Mouse (Mus musculus) liver, adult 2 months (tissue): ENCODE data around the gene Dxo. TPM values are rescaled to one million over a fixed set of nuclear protein-coding genes. Genes with fewer than 3 reads are reported as not detected.

Experiments
- DNase-seq: peaks from one replicate; pipeline ENCODE4 v3.0.0-alpha.2; 2011; ENCODE audit warnings: low read depth, low spot score; ENCODE audit errors: extremely low read depth
- H3K27ac ChIP-seq: fragments of 200-500 bp; replicated peaks from 2 replicates; pipeline ENCODE4 v1.5.1; 2012; ENCODE audit warnings: low read depth, mild to moderate bottlenecking, control low read depth, inconsistent platforms, low read length; ENCODE audit not compliant: insufficient read depth
- H3K27me3 ChIP-seq: fragments of 200-500 bp; 2 replicates; pipeline ENCODE4 v1.6.1; 2012; ENCODE audit warnings: mild to moderate bottlenecking, moderate library complexity, low read length, inconsistent platforms; ENCODE audit not compliant: control insufficient read depth, insufficient read depth
- H3K36me3 ChIP-seq: fragments of 200-500 bp; 2 replicates; pipeline ENCODE4 v1.6.1; 2012; ENCODE audit warnings: low read length, inconsistent platforms; ENCODE audit not compliant: control insufficient read depth, insufficient read depth
- H3K4me1 ChIP-seq: fragments of 200-500 bp; 2 replicates; pipeline ENCODE4 v1.6.1; 2011; ENCODE audit warnings: low read length; ENCODE audit not compliant: control insufficient read depth, insufficient read depth
- H3K4me3 ChIP-seq: fragments of 200-500 bp; 2 replicates; pipeline ENCODE4 v1.5.1; 2011; ENCODE audit warnings: low read depth, mild to moderate bottlenecking, control low read depth, low read length, moderate library complexity; ENCODE audit not compliant: insufficient read depth
- H3K79me2 ChIP-seq: fragments of 200-500 bp; 2 replicates; pipeline ENCODE4 v1.6.1; 2012; ENCODE audit warnings: inconsistent platforms, mild to moderate bottlenecking, low read length, moderate library complexity; ENCODE audit not compliant: control insufficient read depth, insufficient read depth
- H3K9ac ChIP-seq: fragments of 200-500 bp; 2 replicates; pipeline ENCODE4 v1.6.1; 2012; ENCODE audit warnings: low read depth, mild to moderate bottlenecking, control low read depth, inconsistent platforms, low read length
- CTCF ChIP-seq: fragments of 200-500 bp; IDR thresholded peaks from 2 replicates; pipeline ENCODE4 v1.5.1; 2011; ENCODE audit warnings: low read depth, low read length, control low read depth
- POLR2A ChIP-seq: fragments of 200-500 bp; IDR thresholded peaks from 2 replicates; pipeline ENCODE4 v1.6.1; 2011; ENCODE audit warnings: low read length, control low read depth; ENCODE audit not compliant: insufficient read depth; ENCODE audit errors: extremely low read depth
- WGBS: fragments of 180-500 bp; shearing (Covaris S2); methylation state at CpG from one replicate; pipeline ENCODE4 v1.1.7; 2018; 5-methylcytosine and 5-hydroxymethylcytosine counted together
- polyA plus RNA-seq: library from polyadenylated mRNA; depleted of rRNA; stranded (reverse); fragments of >200 nt; gene quantifications from 2 replicates; pipeline ENCODE4 v1.2.3, GENCODE M21; 2012
- total RNA-seq: library from RNA; depleted of rRNA; stranded (reverse); fragments of >200 nt; gene quantifications from 2 replicates; pipeline ENCODE4 v1.2.3, GENCODE M21; 2014

Dxo gene
- total and polyA plus RNA-seq, 2 experiments: 9.7 to 36.6 TPM

GRCm38 (mm10) chr17:34850517-34851125 lies 13.8 kb downstream of the Dxo start:
- Histone ChIP-seq H3K27me3 (no peaks in the 10 kb centered on the region), H3K36me3 (peaks cover 15% of the 10 kb centered on the region)
- 1% methylated on average over 25 of the region's 25 CpGs for WGBS

DNA sequence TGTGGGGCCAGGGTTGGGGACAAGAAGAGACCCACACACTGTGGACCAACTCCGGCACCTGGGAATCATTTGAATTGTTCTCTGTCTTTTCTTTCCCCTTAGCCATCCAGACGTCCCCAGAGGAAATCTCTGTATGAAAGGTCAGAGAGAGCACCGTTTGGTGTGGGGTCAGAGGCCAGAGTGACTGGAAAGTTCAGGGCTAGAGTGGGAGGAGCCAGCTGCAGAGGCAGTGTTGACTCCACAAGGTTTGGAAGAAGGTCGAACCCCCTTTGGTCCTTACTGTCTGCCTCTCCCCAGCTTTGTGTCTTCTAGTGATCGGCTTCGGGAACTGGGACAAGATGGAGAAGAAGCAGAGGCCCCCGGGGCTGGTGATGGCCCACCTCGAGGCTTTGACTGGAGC lies 16.7 kb downstream of the Dxo start:
- Histone ChIP-seq H3K27ac (peak overlapping the region; percentile 60), H3K9ac (no peak overlapping the region), H3K4me3 (no peak overlapping the region), H3K4me1 (peaks cover 43% of the 10 kb centered on the region), H3K27me3 (no peaks in the 10 kb centered on the region), H3K36me3 (peaks cover 34% of the 10 kb centered on the region), H3K79me2 (no peaks in the 10 kb centered on the region; the same call in 1 of the 2 replicates)
- DNase-seq: peak; percentile 85
- TF ChIP-seq CTCF (no peak), POLR2A (no peak)
- 32% methylated on average over 8 of the region's 8 CpGs for WGBS

More at GRCm38 (mm10) chr17:34850517-34851125, 13.8 kb downstream of the Dxo start:
- no peaks in the 10 kb centered on the region; the same call in 1 of the 2 replicates for H3K79me2 ChIP-seq
- peak overlapping the region; percentile 84 for H3K9ac ChIP-seq
- DNase-seq: peak; percentile 53
- no peak for TF ChIP-seq POLR2A
- no peak for TF ChIP-seq CTCF
- H3K4me1 ChIP-seq: peaks cover 27% of the 10 kb centered on the region; the same call in 1 of the 2 replicates
- peak overlapping the region; percentile 77 for H3K27ac ChIP-seq
- H3K4me3 ChIP-seq: peak overlapping the region; percentile 83

GRCm38 (mm10) chr17:34854761-34855160 lies 17.9 kb downstream of the Dxo start:
- no peak for TF ChIP-seq CTCF
- 0 out of 2 replicates have a peak, but pooled peaks have one; percentile 33 for TF ChIP-seq POLR2A
- no peaks in the 10 kb centered on the region for H3K27me3 ChIP-seq
- peaks cover 48% of the 10 kb centered on the region for H3K4me1 ChIP-seq
- no peak overlapping the region for H3K9ac ChIP-seq
- 23% methylated on average over 3 of the region's 3 CpGs for WGBS
- peak; percentile 79 for DNase-seq
- H3K79me2 ChIP-seq: no peaks in the 10 kb centered on the region
- H3K4me3 ChIP-seq: no peak overlapping the region
- H3K36me3 ChIP-seq: peaks cover 46% of the 10 kb centered on the region
- H3K27ac ChIP-seq: peak overlapping the region; percentile 9

DNA sequence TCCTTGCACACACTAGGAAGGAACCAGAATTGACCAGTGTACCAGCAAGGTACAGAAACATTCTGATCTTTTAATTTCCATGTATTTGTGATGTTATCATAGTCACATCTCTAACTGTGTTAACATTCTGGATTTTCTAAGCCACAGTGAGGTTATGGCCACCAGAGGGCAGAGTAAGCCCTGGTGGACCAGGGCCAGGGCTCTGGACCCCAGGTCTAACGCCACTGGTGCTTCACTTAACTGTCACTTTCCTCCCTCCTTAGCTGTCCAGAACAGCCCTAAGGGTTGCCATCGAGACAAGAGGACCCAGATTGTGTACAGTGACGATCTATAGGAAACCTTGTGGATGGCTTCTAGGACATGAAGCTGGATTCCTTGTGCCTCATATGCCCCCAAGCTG lies 19.0 kb downstream of the Dxo start:
- peak overlapping the region; percentile 9; the same call in 1 of the 2 replicates for H3K9ac ChIP-seq
- H3K79me2 ChIP-seq: no peaks in the 10 kb centered on the region
- peak overlapping the region; percentile 24; the same call in 1 of the 2 replicates for H3K27ac ChIP-seq
- no peak overlapping the region for H3K4me3 ChIP-seq
- H3K27me3 ChIP-seq: no peaks in the 10 kb centered on the region
- TF ChIP-seq CTCF (peak; percentile 87), POLR2A (no peak)
- peaks cover 53% of the 10 kb centered on the region for H3K36me3 ChIP-seq
- H3K4me1 ChIP-seq: peaks cover 53% of the 10 kb centered on the region
- DNase-seq: peak; percentile 25
- WGBS: 18% methylated on average over 3 of the region's 3 CpGs

DNA sequence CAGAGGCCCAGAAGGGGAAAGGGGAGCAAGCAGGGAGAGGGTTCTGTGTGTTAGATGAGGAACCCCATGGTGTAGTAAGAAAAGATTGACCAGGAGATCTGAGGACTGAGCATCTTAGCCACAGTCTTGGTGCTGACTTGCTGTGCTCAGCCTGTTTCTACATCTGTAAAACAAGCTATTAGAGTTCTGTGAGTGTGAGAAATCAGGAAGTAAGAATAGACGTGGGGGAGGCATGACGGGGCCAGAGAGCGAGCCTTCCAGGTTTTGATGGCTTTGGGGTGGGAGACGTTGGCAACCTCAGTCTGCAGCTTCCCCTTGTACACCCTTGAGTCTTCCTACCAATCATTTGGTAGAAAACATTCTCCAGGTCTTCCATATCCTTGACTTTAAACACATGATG lies 21.9 kb downstream of the Dxo start:
- Histone ChIP-seq H3K4me3 (no peak overlapping the region), H3K9ac (no peak overlapping the region), H3K27me3 (no peaks in the 10 kb centered on the region), H3K36me3 (peaks cover 50% of the 10 kb centered on the region), H3K79me2 (peaks cover 4% of the 10 kb centered on the region; the same call in 1 of the 2 replicates), H3K27ac (peak overlapping the region; percentile 32), H3K4me1 (peaks cover 48% of the 10 kb centered on the region)
- WGBS: 65% methylated on average over 4 of the region's 4 CpGs
- DNase-seq: no peak
- TF ChIP-seq POLR2A (no peak), CTCF (no peak)

DNA sequence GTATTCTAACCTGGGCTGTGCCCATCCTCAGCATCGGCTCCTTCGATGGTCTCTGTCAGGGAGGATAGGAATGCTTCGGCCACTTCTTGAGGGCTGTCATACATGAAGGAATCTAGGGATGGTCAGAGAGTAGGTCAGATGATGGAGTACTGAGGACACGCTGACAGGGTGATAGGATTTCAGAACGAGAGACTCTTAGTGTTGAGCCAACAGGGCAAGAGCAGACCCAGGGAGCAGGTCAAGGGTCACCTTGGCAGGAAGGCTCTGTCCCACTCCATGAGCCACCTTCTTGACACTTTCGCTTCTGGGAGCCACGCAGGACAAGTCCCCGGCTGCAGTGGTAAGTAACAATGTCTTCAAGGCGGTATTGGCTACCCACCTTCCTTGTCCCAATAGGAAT lies 23.7 kb downstream of the Dxo start:
- H3K9ac ChIP-seq: peak overlapping the region; percentile 80

More for the DNA sequence above, 23.7 kb downstream of the Dxo start:
- H3K36me3 ChIP-seq: peaks cover 52% of the 10 kb centered on the region
- H3K4me3 ChIP-seq: peak overlapping the region; percentile 76
- H3K79me2 ChIP-seq: peaks cover 4% of the 10 kb centered on the region; the same call in 1 of the 2 replicates
- no peak for TF ChIP-seq POLR2A
- TF ChIP-seq CTCF: no peak
- 30% methylated on average over 9 of the region's 9 CpGs for WGBS
- H3K27me3 ChIP-seq: no peaks in the 10 kb centered on the region
- H3K27ac ChIP-seq: peak overlapping the region; percentile 99
- peak; percentile 81 for DNase-seq
- H3K4me1 ChIP-seq: peaks cover 48% of the 10 kb centered on the region
